Mouse (Mus musculus): ENCODE measurements around the gene Cnr2.
A peak's percentile ranks its signal among the peaks of the same experiment; 100 is the strongest.

Cnr2 gene

DNA sequence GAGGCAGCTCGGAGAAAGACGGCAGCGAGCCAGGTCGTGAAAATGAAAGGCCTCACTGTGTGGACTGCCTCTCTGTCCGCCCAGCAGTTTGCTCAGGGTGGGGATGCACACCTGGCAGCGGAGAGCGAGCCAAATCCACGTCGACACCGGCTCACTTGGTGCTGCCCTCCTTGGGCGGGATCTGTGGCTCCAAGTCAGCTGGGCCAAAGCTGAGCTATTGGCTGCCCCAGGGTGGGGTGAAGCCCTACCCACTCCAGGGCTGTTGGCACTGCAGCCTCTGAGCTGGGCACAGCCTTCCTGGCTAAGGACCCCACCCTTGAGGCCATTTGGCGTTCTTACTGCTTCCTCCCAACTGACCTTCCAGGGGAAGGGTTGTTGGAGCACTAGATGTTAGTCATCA lies 69.2 kb downstream of the Cnr2 start:
- DNase-seq (ENCODE audit: low spot score) = peak; percentile 88

GRCm38 (mm10) chr4:135965113-135965512 lies 69.9 kb downstream of the Cnr2 start:
- DNase-seq (ENCODE audit: low spot score) = no peak

- DNase-seq (ENCODE audit: low spot score) = no peak
Measured at GRCm38 (mm10) chr4:135966283-135966682, 71.1 kb downstream of the Cnr2 start.

GRCm38 (mm10) chr4:135967086-135967760 lies 72.0 kb downstream of the Cnr2 start:
- no peak for DNase-seq (ENCODE audit: low spot score)

DNA sequence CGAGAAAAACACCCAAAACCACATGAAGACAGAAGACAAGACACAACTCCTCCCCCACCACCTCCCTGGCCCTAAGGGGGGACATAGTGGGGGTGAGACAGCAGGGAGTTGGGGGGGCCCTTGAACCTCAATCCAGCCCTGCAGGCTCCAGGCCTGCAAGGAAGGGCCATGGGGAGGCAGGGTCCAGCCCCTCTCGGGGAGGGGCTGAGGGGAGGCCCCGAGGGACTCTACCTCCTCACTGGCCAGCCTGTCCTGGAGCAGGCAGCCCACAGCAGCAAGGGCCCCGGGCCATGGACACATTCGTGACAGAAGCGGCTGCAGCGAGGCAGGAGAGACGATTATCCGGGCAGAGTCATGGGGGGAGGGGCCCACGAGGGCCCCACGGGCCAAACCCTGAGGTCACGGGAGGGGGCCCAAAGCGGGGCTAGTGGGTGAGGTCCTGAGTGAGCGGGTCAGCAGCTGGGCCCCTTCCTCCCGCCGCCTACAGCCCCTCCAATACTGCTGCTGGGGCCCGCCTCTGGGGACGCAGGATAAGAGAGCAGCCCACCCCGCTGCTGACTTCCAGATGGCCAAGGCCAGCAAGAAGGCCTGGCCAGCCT lies 73.2 kb downstream of the Cnr2 start:
- DNase-seq (ENCODE audit: low spot score) = no peak

DNA sequence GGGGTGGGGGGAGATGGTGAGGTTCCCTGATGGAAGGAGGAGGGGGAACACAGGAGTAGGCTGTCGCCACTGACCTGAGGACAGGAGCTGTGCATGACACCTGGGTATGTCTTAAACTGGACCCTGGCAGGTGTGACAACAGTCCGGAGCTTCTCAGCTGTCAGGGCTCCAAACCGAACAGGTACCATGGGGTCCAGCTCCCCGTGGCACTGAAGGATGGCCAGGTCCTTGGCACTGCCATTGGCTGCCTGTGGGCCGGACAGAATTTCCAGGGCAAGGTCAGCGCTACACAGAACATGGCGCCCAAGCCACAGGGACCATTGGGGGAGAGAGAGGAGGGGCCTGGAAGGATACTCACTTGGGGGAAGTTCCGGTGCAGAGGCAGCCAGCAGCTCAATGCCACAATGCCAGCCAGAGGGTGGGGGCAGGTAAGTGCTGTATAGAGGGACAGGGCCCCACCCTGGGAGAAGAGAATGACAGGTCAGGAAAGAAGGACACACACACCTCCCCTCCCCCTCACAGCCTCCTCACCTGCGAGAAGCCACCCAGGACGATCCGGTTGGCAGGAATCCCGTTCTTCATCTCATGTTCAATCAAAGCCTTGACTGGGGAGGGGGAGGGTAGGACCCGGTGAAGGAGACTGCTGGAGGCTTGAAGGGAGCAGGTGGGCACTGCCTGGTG lies 74.0 kb downstream of the Cnr2 start:
- DNase-seq (ENCODE audit: low spot score) = no peak
